Mouse (Mus musculus) testis, postnatal 10 days (tissue): ENCODE measurements around the gene Hoxb4.

Experiments
- DNase-seq: peaks from one replicate; pipeline ENCODE4 v3.0.0; 2021; ENCODE audit warnings: low spot score

Gene Hoxb4

GRCm38 (mm10) chr11:96284774-96285734 lies 33.0 kb upstream of the Hoxb4 start:
- DNase-seq: no peak

GRCm38 (mm10) chr11:96285771-96286738 lies 32.0 kb upstream of the Hoxb4 start, which contains the start of gene Hoxb7:
Gene Hoxb7, plus strand, starts transcription at chr11:96286623.
- no peak for DNase-seq

GRCm38 (mm10) chr11:96286739-96287385 lies 31.2 kb upstream of the Hoxb4 start:
- no peak for DNase-seq

GRCm38 (mm10) chr11:96287411-96287810 lies 30.7 kb upstream of the Hoxb4 start:
- no peak for DNase-seq

- DNase-seq: no peak
Measured at GRCm38 (mm10) chr11:96288455-96289221, 29.4 kb upstream of the Hoxb4 start.

- no peak for DNase-seq
Measured at GRCm38 (mm10) chr11:96289293-96289692, 28.8 kb upstream of the Hoxb4 start.

GRCm38 (mm10) chr11:96289837-96290236 lies 28.2 kb upstream of the Hoxb4 start:
- no peak for DNase-seq

- no peak for DNase-seq
Measured at GRCm38 (mm10) chr11:96290705-96291355, 27.2 kb upstream of the Hoxb4 start.

- no peak for DNase-seq
Measured at GRCm38 (mm10) chr11:96291681-96292564, 26.1 kb upstream of the Hoxb4 start, which contains the start of gene Hoxb6. Gene Hoxb6, plus strand, starts transcription at chr11:96292476.

GRCm38 (mm10) chr11:96292565-96293301 lies 25.3 kb upstream of the Hoxb4 start:
- no peak for DNase-seq

- no peak for DNase-seq
Measured at GRCm38 (mm10) chr11:96293302-96293921, 24.7 kb upstream of the Hoxb4 start.

- peak; percentile 83 for DNase-seq
Measured at GRCm38 (mm10) chr11:96294245-96295091, 23.6 kb upstream of the Hoxb4 start.

- DNase-seq: no peak
Measured at GRCm38 (mm10) chr11:96295092-96295835, 22.8 kb upstream of the Hoxb4 start.

- no peak for DNase-seq
Measured at GRCm38 (mm10) chr11:96296997-96297396, 21.1 kb upstream of the Hoxb4 start.

- no peak for DNase-seq
Measured at GRCm38 (mm10) chr11:96297428-96297827, 20.6 kb upstream of the Hoxb4 start.

- DNase-seq: no peak
Measured at GRCm38 (mm10) chr11:96297968-96298635, 20.0 kb upstream of the Hoxb4 start.
